Mouse (Mus musculus) stomach, embryonic 14.5 days (tissue): ENCODE data around the gene BC051665. TPM values are rescaled to one million over a fixed set of nuclear protein-coding genes. Genes with fewer than 3 reads are reported as not detected.
A peak's percentile ranks its signal among the peaks of the same experiment; 100 is the strongest.

Experiments used
- ATAC-seq: fragments of 200-750 bp; cut with Nextera tagmentation; 2 replicates; pipeline ENCODE4 v1.8.0; 2017; ENCODE audit warnings: low read depth, moderate TSS enrichment; ENCODE audit not compliant: insufficient number of reproducible peaks, insufficient read depth, low FRiP score
- H3K27ac ChIP-seq: fragments of 300-500 bp; sonication (generic); 2 replicates; pipeline ENCODE4 v1.5.1; 2014; ENCODE audit warnings: mild to moderate bottlenecking, low read length, moderate library complexity, mixed read lengths
- H3K27me3 ChIP-seq: fragments of 300-500 bp; sonication (generic); 2 replicates; pipeline ENCODE4 v1.6.1; 2014; ENCODE audit warnings: low read length, control low read depth, mixed read lengths; ENCODE audit not compliant: control insufficient read depth, insufficient read depth
- H3K36me3 ChIP-seq: fragments of 300-500 bp; sonication (generic); 2 replicates; pipeline ENCODE4 v1.6.1; 2014; ENCODE audit warnings: mild to moderate bottlenecking, control low read depth, low read length, moderate library complexity, mixed read lengths; ENCODE audit not compliant: control insufficient read depth, insufficient read depth
- H3K4me1 ChIP-seq: fragments of 300-500 bp; sonication (generic); 2 replicates; pipeline ENCODE4 v1.6.1; 2014; ENCODE audit warnings: low read length, control low read depth, mixed read lengths; ENCODE audit not compliant: control insufficient read depth, insufficient read depth
- H3K4me2 ChIP-seq: fragments of 300-500 bp; sonication (generic); replicated peaks from 2 replicates; pipeline ENCODE4 v1.6.1; 2014; ENCODE audit warnings: low read depth, low read length, control low read depth
- H3K4me3 ChIP-seq: fragments of 300-500 bp; sonication (generic); 2 replicates; pipeline ENCODE4 v1.5.1; 2014; ENCODE audit warnings: low read depth, low read length, control low read depth
- H3K9ac ChIP-seq: fragments of 300-500 bp; sonication (generic); replicated peaks from 2 replicates; pipeline ENCODE4 v1.6.1; 2014; ENCODE audit warnings: low read depth, mild to moderate bottlenecking, control low read depth, low read length, moderate library complexity, mixed read lengths
- H3K9me3 ChIP-seq: fragments of 300-500 bp; sonication (generic); 2 replicates; pipeline ENCODE4 v1.6.1; 2016; ENCODE audit warnings: low read depth, low read length, control low read depth; ENCODE audit not compliant: control insufficient read depth
- WGBS: fragments of 180-500 bp; shearing (Covaris S2); extraction: QIAGEN DNeasy Blood & Tissue Kit; methylation state at CpG from one replicate; pipeline ENCODE4 v1.1.7; 2014; 5-methylcytosine and 5-hydroxymethylcytosine counted together
- polyA plus RNA-seq: library from polyadenylated mRNA; unstranded; fragments of >200 nt; fragmentation: Nextera tagmentation; extraction: Ambion mirVana; gene quantifications from 2 replicates; pipeline ENCODE4 v1.2.1, GENCODE M21; 2014

The BC051665 gene
- polyA plus RNA-seq, 1 experiment from 2014 or later = not detected

DNA sequence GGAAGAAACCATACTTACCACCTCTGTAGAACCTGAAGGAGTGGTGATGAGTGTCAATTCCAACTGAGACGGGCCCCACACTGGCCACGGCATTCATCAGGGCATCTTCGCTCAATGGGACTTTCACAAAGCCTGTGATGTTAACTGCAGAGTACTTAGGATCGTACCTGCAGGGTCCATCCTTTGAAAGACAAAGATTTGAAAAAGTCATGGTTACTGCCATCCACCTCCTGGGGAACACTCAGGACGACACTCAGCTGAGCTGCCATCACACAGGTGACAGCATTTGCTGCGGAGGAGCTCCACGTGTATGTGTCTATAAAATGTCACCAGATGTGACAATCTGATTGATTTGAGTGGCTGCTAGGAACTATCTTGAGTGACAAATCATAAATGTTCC, 2.9 kb downstream of the BC051665 start:
- H3K27me3 ChIP-seq = no peaks in the 10 kb centered on the region
- H3K36me3 ChIP-seq = no peaks in the 10 kb centered on the region
- H3K9me3 ChIP-seq = no peaks in the 10 kb centered on the region
- ATAC-seq = no peak
- no peak overlapping the region for H3K9ac ChIP-seq
- H3K4me1 ChIP-seq = no peaks in the 10 kb centered on the region
- H3K27ac ChIP-seq = no peak overlapping the region
- no peak overlapping the region for H3K4me3 ChIP-seq
- WGBS = 86% methylated on average over 7 of the region's 7 CpGs
- no peak overlapping the region for H3K4me2 ChIP-seq

GRCm38 (mm10) chr13:60780534-60780933, 5.6 kb downstream of the BC051665 start:
- no peak overlapping the region for H3K27ac ChIP-seq
- ATAC-seq = no peak
- H3K36me3 ChIP-seq = no peaks in the 10 kb centered on the region
- no peak overlapping the region for H3K4me2 ChIP-seq
- H3K9ac ChIP-seq = no peak overlapping the region
- no peaks in the 10 kb centered on the region for H3K9me3 ChIP-seq
- 80% methylated on average over 3 of the region's 3 CpGs for WGBS
- no peaks in the 10 kb centered on the region for H3K4me1 ChIP-seq
- H3K27me3 ChIP-seq = no peaks in the 10 kb centered on the region
- H3K4me3 ChIP-seq = no peak overlapping the region

GRCm38 (mm10) chr13:60761161-60761560, 25.0 kb downstream of the BC051665 start:
- Histone ChIP-seq H3K4me3 (no peak overlapping the region), H3K4me1 (no peaks in the 10 kb centered on the region), H3K4me2 (no peak overlapping the region), H3K9me3 (no peaks in the 10 kb centered on the region), H3K27ac (no peak overlapping the region), H3K36me3 (peaks cover 5% of the 10 kb centered on the region; the same call in 1 of the 2 replicates), H3K9ac (no peak overlapping the region), H3K27me3 (no peaks in the 10 kb centered on the region)
- ATAC-seq = no peak
- WGBS = 97% methylated on average over 17 of the region's 17 CpGs

DNA sequence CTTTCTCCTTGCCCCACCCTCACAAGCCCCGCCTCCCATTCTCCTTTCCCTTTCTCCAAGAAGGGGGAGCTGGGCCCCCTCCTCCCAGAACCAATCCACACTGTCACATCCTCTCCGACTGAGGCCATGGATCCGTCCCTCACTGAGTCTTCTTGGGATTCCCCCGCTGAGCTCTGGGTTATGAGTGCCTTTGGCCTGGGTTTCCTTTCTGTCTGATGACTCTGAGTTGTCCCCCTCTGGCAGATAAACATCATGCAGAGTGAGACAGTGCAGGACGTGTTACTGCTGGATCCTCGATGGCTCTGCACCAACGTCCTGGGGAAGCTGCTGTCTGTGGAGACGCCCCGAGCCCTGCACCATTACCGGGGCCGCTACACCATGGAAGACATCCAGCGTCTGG, 25.8 kb downstream of the BC051665 start:
- Histone ChIP-seq H3K9me3 (no peaks in the 10 kb centered on the region), H3K27ac (no peak overlapping the region), H3K4me2 (no peak overlapping the region), H3K9ac (no peak overlapping the region), H3K4me3 (no peak overlapping the region), H3K27me3 (no peaks in the 10 kb centered on the region), H3K36me3 (peaks cover 5% of the 10 kb centered on the region; the same call in 1 of the 2 replicates), H3K4me1 (no peaks in the 10 kb centered on the region)
- peak; percentile 46; the same call in 1 of the 2 replicates for ATAC-seq
- WGBS = 91% methylated on average over 12 of the region's 12 CpGs

DNA sequence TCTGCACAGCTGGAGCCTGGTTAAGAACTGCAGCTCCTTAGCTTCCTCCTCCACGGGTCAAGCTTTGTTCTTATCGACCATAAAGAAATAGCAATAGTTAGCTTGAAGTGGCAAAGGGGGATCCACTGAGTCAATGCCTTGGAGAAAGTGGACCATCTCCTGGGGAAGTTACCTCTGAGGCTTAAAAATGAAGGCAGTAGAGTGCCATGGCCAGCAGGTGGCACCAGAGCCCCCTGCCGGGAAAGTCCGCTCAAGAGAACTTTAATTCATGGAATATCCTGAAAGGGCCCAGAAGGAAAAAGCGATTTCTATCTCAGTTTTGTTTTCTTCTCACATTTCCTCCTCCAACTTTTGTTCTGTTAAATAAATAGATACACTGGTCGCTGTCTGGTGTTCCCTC, 27.0 kb downstream of the BC051665 start:
- Histone ChIP-seq H3K9me3 (no peaks in the 10 kb centered on the region), H3K4me2 (no peak overlapping the region), H3K27me3 (no peaks in the 10 kb centered on the region), H3K4me1 (no peaks in the 10 kb centered on the region), H3K36me3 (peaks cover 5% of the 10 kb centered on the region; the same call in 1 of the 2 replicates), H3K9ac (no peak overlapping the region), H3K4me3 (no peak overlapping the region), H3K27ac (no peak overlapping the region)
- no peak for ATAC-seq
- 38% methylated on average over 6 of the region's 6 CpGs for WGBS

DNA sequence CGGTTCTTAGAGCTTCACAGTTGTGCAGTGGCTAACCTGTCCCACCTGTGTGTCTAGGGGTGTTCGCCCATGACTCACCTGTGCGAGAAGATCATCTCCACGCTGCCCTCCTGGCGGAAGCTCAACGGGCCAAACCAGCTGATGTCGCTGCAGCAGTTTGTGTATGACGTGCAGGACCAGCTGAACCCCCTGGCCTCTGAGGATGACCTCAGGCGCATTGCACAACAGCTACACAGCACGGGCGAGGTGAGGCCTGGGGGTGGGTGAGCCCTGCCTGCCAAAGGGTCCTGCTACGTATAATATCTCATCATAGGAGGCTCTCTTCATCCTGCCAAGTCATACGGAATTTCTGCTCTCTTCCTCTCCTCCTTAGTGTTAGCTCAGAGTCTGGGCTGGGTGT, 28.9 kb downstream of the BC051665 start:
- ATAC-seq = no peak
- 82% methylated on average over 13 of the region's 13 CpGs for WGBS
- Histone ChIP-seq H3K4me3 (no peak overlapping the region), H3K4me1 (no peaks in the 10 kb centered on the region), H3K27ac (no peak overlapping the region), H3K4me2 (no peak overlapping the region), H3K36me3 (peaks cover 5% of the 10 kb centered on the region; the same call in 1 of the 2 replicates), H3K27me3 (no peaks in the 10 kb centered on the region), H3K9me3 (no peaks in the 10 kb centered on the region), H3K9ac (no peak overlapping the region)

DNA sequence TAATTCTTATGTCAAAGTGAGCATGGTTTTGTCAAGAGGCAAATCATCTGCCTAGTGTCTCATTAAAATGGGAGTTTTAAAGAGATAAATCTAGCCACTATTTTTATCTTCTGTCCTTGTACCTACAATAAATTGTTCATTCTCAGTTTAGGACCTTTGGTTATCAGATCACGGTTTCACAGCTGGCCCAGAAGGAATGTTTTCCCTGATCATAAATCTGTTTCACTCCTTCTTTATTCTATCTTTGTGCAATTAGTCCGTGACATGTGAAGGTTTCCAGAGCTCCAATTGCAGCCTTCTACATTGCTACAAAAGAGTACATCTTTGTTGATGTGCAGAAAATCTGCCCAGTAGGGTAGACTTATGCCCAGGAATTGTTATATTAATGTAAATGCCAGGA, 30.9 kb downstream of the BC051665 start:
- no peak overlapping the region for H3K9ac ChIP-seq
- no peak for ATAC-seq
- H3K36me3 ChIP-seq = peaks cover under 1% of the 10 kb centered on the region
- WGBS = 41% methylated on average over 2 of the region's 2 CpGs
- no peak overlapping the region for H3K4me3 ChIP-seq
- H3K9me3 ChIP-seq = no peaks in the 10 kb centered on the region
- H3K27ac ChIP-seq = no peak overlapping the region
- no peak overlapping the region for H3K4me2 ChIP-seq
- H3K27me3 ChIP-seq = no peaks in the 10 kb centered on the region
- H3K4me1 ChIP-seq = no peaks in the 10 kb centered on the region

DNA sequence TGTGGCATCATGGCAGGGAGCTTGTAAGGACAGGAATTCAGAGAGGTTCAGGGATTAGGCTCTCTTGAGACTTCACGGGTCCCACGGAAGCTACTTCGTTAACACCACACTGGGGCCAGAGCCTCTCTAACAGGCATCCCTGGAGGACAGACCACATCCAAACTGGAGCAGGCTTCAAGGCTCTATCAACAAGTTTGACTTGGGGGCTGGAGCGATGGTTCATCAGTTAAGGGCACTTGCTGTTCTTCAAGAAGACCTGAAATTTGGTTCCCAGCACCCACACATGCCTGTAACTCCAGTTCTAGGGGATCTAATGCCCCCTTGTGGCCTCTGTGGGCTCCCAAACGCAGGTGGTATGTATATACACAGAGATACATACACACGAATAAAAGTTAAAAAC, 32.9 kb downstream of the BC051665 start:
- no peak overlapping the region for H3K4me3 ChIP-seq
- H3K36me3 ChIP-seq = peaks cover 5% of the 10 kb centered on the region
- no peaks in the 10 kb centered on the region for H3K9me3 ChIP-seq
- no peak overlapping the region for H3K4me2 ChIP-seq
- no peaks in the 10 kb centered on the region for H3K4me1 ChIP-seq
- H3K27me3 ChIP-seq = no peaks in the 10 kb centered on the region
- no peak overlapping the region for H3K9ac ChIP-seq
- no peak for ATAC-seq
- 95% methylated on average over 6 of the region's 6 CpGs for WGBS
- H3K27ac ChIP-seq = no peak overlapping the region

DNA sequence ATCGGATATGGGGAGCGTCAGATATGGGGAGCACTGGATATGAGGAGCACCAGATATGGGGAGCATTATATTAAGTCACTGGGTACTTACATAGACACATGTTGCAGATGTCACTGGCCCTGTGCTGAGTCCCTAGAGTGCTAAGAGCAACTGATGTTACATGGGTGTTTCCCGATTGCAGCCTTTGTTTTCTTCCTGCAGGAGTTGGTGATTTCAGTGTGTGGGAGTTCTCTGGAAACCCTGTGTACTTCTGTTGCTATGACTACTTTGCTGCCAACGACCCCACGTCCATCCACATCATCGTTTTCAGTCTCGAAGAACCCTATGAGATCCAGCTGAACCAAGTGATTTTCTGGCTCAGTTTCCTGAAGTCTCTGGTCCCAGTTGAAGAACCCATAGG, 35.2 kb downstream of the BC051665 start:
- no peaks in the 10 kb centered on the region for H3K27me3 ChIP-seq
- no peaks in the 10 kb centered on the region for H3K9me3 ChIP-seq
- 89% methylated on average over 7 of the region's 7 CpGs for WGBS
- H3K4me3 ChIP-seq = no peak overlapping the region
- no peak overlapping the region for H3K27ac ChIP-seq
- H3K4me1 ChIP-seq = no peaks in the 10 kb centered on the region
- ATAC-seq = no peak
- no peak overlapping the region for H3K9ac ChIP-seq
- H3K36me3 ChIP-seq = peaks cover 5% of the 10 kb centered on the region
- H3K4me2 ChIP-seq = no peak overlapping the region
